Mouse (Mus musculus): Measurements from ENCODE around the gene Ldhc. TPM values are rescaled to one million over a fixed set of nuclear protein-coding genes. Genes with fewer than 3 reads are reported as not detected.
"Not testable (repeated sequence)": the region's sequence is repeated elsewhere in the genome, so short reads cannot be mapped to it uniquely, and the experiment has no call there.

Ldhc gene
- total RNA-seq, 2 experiments from 2014 or later: not detected

DNA sequence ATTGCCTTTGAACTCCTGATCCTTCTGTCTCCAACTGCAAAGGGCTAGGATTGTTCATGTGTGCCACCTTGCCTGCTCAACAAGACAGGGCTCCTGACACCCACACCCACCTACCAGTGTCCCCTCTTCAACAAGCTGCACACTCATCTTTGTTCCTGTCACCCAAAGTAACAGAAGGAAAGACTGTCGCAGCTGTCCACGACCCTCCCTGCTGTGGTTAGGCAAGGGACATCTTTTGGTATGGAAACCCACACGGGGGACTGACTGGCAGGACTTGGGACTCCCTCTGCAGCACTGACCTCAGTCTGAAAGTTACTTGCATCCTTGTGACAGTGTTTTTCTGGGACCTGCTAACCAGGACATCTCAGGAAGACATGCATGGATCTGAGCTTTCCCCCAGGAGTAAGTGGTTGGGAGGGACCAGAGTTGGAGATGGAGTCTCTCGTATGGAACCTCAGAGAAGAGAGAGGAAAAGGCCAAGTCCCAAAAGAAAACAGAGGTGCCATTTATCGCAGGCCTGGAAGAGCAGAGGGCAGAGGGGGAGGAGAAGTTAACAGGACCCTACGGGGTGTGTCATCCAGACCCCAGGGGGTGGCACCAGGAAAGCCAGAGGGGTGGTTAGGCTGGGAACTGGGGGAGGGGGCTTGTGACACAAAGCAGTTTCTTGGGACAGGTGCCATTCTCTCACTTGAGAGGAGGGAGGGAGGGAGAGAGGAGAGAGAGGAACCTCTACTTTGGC, 20.0 kb upstream of the Ldhc start, which contains the start of gene Ldha:
Gene Ldha, plus strand, starts transcription at position 689 of the 739 bp plus-strand sequence.
- ATAC-seq (replicated peaks; ENCODE audit: low FRiP score, poor library complexity, severe bottlenecking): no peak

DNA sequence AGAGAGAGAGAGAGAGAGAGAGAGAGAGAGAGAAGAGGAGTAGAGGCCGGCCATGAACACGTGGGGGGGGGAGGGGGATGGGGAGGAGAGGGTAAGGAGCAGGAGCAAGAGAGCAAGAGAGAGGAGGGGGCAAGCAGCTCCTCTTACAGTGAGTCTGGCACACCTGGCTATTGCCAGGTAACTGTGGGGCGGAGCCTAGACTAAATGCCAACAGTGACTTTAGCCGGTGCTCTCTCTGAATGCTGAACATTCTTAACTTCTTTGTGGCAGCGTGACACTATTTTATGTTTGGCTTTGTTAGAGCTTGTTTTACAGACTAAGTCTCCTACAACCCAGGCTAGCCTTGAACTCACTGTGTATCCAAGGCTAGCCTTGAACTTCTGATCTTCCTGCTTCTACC, 18.7 kb upstream of the Ldhc start:
- no peak for ATAC-seq (replicated peaks; ENCODE audit: low FRiP score, poor library complexity, severe bottlenecking)

DNA sequence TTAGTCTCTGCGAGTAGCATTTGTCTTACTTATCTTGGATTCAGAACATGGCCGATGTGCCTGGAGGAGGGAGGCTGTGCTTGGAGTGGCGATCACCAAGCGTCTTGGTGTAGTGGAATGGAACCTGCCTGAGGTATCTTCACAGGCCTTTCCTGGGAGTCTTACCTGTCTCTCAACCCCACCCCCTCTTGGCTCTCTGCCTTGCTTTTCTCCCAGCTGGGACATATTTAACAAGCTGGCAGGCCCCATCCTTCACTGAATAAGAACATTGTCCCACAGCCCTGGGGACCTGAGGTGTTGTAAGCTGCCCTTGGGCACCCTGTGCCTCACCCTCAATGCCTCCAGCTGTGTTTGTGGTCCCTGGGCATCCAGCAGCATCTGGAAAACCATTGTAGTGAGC, 17.4 kb upstream of the Ldhc start:
- no peak for ATAC-seq (replicated peaks; ENCODE audit: low FRiP score, poor library complexity, severe bottlenecking)

DNA sequence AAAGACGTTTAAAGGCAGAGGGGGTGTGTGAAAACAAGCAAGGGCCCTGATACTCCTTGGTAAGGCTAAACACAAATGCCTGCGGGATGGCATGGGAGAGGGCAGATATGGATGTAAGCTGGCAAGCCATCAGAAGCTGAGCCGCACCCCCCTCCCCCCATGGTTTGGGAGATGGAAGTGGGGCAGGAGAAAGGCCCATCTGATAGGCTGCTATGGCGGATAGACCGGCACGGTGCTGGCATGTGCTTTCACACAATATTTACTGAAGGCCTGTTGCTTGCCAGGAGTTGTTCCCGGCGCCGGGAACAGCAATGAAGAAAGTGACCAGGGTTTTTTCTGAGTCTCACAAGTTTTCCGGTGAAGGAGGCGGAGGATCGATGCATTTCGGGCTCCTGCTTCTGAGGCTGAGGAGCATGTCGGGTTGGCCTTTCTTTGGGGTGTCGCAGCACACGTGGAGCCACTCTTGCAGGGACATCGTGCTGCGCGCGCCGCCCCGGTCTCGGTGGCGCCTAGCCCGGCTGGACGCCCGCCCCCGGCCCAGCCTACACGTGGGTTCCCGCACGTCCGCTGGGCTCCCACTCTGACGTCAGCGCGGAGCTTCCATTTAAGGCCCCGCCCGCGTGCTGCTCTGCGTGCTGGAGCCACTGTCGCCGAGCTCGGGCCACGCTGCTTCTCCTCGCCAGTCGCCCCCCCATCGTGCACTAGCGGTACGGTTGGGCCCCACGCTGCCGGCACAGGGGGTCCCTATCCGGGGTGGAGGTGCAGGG, 15.6 kb upstream of the Ldhc start:
- peak; percentile 71 for ATAC-seq (replicated peaks; ENCODE audit: low FRiP score, poor library complexity, severe bottlenecking)

DNA sequence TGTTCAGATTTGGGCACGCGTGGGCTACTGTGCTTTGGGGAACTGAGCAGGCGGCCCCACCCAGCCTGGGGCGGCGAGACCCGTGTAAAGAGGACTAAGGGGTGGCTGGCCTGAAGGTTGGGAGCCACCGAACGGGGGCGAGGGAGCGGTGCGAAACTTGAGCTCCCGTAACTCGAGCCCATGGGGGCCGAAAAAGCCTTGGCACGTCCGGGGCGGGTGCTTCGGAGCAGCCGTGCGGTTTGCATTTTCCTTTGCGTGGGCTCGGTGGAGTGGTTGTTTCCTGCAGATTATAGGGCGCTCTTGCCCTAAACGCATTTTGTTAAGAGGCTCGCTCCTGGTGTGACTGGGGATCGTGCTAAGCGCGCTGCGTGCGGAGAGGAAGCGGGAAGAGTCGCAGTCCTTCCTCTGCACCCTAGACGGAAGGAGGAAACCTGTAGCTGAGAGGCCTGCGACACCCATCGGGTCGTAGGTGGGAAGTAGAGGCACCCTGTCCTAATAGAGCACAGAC, 15.0 kb upstream of the Ldhc start:
- ATAC-seq (replicated peaks; ENCODE audit: low FRiP score, poor library complexity, severe bottlenecking): peak; percentile 40; the same call in 1 of the 2 replicates

DNA sequence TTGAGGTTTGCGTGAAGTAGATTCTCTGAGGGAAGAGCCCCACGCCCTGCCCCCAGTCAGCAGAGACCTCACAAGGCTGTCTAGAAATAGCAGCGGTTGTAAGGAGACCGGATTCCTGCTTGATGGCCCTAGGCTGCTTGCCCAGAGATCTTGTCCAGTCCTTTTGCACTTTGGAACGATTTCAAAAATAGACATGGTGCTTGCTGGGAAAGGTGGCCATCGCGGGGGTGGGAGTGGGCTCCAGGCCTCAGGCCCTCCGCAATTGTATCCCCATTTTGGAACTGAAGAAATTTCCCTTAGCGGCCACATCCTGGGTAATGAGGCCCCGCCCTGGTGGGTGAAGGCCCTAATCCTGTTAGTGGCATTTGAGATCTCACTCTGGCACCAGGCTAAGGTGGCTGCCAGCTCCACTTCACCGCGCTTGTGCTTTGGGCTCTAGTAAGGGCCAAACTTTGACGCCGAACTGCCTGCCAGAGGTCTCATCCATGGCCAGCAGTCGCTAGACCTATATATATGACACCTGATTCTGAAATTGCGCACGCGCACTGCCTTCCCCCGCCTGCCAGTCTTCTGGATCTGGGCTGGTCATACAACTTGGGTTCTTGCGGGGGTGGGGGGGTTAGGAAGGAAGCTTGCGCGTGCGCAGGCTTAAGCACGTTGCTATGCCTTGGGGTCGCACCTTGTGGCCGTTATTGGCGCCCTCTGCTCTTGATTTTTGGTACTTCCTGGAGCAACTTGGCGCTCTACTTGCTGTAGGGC, 14.3 kb upstream of the Ldhc start:
- peak; percentile 26; the same call in 1 of the 2 replicates for ATAC-seq (replicated peaks; ENCODE audit: low FRiP score, poor library complexity, severe bottlenecking)

DNA sequence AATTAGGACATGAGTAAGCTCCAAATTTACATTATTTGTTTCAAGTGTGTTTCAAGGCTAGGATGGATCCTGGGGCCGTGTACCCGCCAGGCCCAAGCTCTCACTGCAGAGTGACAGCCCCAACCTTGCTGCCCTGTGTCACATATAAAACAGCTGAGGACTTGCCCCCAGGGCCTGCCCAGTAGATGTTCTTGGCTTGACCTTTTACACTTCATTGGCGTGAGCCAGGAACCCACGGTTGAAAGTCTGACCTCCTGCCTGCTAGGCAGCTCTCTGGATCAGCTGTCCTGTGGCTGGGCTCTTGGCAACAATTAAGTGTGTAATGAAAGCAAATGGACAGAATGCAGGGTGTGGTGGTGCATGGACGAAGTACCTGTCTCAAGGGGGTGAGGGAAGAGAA, 11.7 kb upstream of the Ldhc start:
- no peak for ATAC-seq (replicated peaks; ENCODE audit: low FRiP score, poor library complexity, severe bottlenecking)

DNA sequence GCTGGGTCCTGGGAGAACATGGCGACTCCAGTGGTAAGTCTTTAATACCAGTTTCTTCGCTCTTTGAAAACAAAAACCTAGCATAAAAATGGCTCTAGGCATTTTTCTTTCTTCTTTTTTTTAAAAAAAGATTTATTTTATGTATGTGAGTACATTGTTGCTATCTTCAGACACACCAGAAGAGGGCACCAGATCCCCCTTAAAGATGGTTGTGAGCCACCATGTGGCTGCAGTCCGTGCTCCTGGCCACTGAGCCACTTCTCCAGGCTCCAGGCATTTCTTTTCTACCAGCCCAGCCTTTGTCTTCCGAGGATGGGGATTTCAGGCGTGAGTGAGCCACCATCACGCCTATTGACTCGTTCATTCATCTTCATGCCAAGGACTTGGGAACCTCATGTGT, 10.0 kb upstream of the Ldhc start:
- no peak for ATAC-seq (replicated peaks; ENCODE audit: low FRiP score, poor library complexity, severe bottlenecking)

DNA sequence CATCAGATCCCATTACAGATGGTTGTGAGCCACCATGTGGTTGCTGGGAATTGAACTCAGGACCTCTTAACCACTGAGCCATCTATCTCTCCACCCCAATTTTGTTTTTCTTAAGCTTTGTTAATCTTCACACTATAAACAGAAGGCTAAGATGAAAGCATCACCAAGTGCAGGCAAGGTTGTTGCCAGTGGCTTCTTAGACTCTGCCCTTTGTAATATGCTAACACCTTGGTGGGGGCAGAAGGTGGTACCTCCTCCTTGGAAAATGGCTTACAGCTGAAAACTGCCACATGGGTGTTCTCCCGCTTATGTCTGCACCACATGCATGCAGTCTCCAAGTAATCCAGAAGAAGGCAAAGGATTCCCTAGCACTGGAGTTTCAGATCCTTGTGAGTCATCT, 8.3 kb upstream of the Ldhc start:
- no peak for ATAC-seq (replicated peaks; ENCODE audit: low FRiP score, poor library complexity, severe bottlenecking)

DNA sequence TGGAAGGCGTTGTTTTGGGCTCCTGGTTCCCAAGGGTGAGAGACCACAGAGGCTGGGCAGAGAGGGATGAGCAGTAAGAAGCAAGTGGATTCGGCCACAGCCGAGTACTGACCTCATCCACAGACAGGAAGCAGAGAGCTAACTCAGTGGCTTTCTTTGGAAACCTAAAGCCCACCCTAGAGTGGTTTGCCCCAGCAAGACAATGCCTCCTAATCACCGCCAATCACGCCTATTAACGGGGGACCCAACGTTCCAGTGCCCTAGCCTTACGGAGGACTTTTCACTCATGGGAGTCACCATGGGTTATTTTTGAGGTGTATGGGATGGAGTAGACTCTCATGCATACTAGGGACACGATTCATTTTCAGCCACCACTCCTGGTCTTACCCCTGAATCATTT, 7.6 kb upstream of the Ldhc start:
- no peak for ATAC-seq (replicated peaks; ENCODE audit: low FRiP score, poor library complexity, severe bottlenecking)

DNA sequence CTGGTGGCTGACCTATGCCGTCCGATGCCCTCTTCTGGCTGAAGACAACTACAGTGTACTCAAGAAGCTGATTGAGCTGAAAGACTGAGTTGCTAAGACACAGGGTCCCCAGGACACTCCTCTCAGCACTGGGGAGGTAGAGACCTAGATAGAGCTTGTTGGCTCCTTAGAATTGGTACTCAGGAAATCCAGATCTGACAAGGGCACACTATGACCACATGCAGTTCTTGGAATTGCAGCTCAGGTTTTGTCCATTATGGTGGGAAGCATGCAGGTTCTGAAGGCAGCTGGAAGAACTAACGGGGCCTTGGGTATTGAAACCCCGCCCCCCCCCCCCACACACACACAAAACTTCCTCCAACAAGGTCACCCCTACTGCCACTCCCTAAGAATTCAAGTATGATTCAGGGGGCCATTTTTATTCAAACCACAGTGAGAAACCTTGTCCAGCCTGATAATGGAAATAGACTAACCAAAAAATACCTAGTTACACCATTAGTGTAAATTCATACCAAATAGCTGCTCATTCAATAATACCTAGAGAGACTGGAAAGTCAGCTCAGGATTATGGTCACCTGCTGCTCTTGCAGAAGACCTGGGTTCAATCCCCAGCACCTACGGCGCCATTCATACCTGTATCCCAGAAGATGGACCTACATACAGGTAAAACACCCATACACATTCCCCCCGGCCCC, 5.0 kb upstream of the Ldhc start:
- ATAC-seq (replicated peaks; ENCODE audit: low FRiP score, poor library complexity, severe bottlenecking): no peak

DNA sequence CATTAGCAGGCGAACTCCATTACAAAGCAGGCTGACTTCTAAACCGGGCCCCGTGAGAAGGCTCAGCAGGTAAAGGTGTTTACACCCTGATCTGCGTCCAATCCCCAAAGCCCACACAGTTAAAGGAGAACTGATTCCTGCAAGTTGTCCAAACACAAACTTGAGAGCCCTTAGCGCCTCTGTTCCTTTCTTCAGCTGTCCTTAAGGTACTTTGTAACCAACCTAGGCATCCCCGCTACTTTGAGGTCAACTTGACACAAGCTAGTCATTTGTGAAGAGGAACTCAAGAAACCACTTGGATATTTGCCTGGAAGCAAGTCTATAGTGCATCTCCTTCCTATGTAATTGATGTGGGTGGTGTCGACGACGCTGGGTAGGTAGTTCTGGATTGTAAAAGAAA, 3.6 kb upstream of the Ldhc start:
- ATAC-seq (replicated peaks; ENCODE audit: low FRiP score, poor library complexity, severe bottlenecking): no peak

DNA sequence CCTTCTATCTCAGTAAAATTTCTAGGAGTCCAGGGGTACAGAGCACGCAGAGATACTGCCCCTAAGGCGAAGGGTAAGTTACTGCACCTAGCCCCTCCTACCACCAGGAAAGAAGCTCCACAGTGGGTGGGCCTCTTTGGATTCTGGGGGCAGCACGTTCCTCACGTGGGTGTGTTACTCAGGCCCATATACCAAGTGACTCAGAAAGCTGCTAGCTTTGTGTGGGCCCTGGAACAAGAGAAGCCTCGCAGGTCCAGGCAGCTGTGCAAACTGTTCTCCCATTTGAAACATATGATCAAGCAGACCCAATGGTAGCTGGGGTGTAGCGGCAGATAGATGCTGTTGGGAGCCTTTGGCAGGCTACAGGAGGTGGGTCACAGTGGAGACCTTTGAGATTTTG, 2.0 kb upstream of the Ldhc start:
- no peak for ATAC-seq (replicated peaks; ENCODE audit: low FRiP score, poor library complexity, severe bottlenecking)

DNA sequence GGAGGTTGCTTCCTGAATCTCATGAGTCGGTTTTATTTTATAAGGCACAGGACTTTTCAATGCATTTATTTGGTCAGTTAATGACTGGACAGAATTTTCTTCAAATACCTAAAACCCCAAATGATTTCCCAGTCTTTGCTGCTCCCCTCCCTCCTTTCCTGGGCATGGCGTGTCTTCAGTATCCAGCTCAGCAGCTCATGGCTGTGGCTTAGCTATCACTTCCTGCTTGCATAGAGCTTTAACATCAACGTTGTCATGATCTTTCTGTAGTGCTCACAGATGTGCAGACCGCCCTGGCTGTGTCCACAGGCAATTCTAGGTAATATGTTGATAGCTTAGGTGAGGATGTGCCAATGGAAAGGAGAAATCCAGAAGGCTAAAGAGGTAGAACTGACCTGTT, 11.0 kb downstream of the Ldhc start:
- ATAC-seq (replicated peaks; ENCODE audit: low FRiP score, poor library complexity, severe bottlenecking): no peak

DNA sequence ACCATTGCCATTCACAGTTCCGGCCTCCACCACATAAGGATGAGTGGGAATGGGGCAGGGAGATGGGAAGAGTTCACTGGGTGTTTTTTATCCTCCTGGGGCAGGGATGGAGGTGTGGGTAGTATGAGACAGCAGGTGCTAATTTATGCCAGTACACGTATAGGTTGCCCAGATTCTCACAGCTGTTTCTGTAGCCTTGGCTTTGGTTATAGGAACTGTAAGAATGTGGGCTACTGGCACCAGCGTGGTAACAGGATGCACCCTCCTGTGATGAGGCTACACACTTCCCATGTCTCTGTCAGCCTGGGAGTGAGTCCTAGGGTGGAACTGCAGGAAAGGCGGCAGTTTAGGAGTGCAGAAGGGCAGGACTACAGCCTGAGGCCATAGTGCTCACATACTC, 15.8 kb downstream of the Ldhc start:
- ATAC-seq (replicated peaks; ENCODE audit: low FRiP score, poor library complexity, severe bottlenecking): no peak

DNA sequence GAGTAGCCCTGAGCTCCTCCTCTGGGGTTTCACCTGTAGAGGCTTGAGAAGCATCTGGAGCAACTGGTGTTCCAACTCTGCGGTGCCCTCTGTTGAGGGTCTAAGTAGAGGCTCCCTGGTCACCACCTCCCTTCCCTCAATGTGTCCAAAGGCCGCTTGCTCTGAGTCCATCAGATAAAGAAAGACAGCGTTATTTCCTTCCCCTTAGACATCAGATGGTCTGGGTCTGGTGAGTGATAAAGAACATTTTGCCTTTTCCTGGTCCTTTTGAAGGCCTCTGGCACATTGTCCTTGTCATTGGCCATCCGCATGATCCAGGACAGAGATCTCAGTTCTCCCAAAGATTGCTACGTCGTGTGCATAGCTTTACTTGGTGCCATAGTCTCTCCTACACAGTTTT, 16.3 kb downstream of the Ldhc start:
- no peak for ATAC-seq (replicated peaks; ENCODE audit: low FRiP score, poor library complexity, severe bottlenecking)

DNA sequence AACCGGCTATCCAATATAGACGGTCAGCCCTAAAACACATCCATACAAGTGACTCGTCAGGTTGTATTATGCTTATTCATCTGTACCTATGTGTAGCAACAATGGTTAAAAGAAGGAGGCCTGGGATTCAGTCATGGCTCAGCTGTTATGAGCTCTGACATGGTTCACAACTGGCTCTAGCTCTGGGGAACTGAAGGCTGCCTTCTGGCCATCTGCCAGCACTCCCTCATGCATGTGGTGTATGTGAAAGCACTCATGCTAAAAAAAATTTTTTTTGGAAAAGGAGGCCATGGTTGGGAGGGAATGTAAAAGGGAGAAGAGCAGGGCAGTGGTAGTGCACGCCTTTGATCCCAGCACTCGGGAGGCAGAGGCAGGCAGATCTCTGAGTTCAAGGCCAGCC, 18.8 kb downstream of the Ldhc start:
- ATAC-seq (replicated peaks; ENCODE audit: low FRiP score, poor library complexity, severe bottlenecking): no peak

DNA sequence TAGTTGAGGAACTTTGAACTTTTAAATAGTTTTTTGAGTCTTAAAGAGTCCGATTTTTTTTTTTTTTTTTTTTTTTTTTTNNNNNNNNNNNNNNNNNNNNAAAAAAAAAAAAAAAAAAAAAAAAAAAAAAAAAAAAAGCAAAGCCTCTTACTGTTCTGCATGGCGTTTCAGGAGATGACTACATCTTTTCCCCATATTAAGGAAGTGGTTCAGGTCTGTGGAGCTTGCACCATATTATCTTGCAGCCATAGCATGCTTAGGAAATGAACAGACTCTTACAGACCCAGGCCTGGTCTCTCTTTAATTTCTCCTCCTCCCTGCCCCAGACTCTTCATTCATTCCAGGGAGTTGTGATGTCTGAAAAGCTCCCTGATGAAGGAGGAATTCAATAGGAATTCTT, 20.0 kb downstream of the Ldhc start:
- ATAC-seq (replicated peaks; ENCODE audit: low FRiP score, poor library complexity, severe bottlenecking): no peak

DNA sequence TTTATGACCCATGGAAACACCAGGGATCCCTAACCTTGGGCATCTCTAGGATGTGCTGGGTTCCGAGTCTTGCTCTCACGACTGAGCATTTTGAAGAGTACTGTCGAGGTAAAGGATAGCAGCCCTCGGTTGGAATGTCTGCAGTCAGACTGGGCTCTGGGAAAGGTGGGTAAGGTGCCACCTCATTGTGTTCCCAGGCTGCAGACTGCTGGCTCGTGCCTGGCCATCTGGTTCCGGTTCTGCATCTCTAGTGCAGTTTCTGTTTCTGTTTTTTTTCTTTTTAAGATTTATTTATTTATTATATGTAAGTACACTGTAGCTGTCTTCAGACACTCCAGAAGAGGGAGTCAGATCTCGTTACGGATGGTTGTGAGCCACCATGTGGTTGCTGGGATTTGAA, 20.9 kb downstream of the Ldhc start:
- ATAC-seq (replicated peaks; ENCODE audit: low FRiP score, poor library complexity, severe bottlenecking): not testable (repeated sequence)

DNA sequence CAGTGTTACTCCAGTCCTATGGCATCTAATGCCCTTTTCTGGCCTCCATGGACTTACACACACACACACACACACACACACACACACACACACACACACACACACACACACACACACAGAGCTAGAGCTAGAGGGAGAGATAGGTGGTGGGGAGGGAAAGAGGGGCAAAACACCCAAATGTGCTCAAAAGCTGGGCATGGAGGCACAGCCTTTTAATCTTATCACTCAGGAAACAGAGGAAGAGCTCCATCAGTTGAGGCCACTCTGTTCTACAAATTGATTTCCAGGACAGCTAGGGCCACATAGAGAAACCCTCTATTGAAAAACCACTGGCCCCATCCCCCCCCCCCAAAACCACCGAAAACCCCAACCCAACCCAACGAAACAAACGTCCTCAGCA, 22.3 kb downstream of the Ldhc start:
- ATAC-seq (replicated peaks; ENCODE audit: low FRiP score, poor library complexity, severe bottlenecking): no peak
